Mouse (Mus musculus): ENCODE data around the gene Tsga10ip.

Gene Tsga10ip

GRCm38 (mm10) chr19:5345297-5346131 is 56.8 kb downstream of the Tsga10ip start:
- no peak for DNase-seq (ENCODE audit: low spot score in 2 of 2)

- DNase-seq (ENCODE audit: low spot score in 2 of 2), result no peak
Observed at GRCm38 (mm10) chr19:5341360-5341759, 61.0 kb downstream of the Tsga10ip start.
